Mouse (Mus musculus) midbrain, embryonic 13.5 days (tissue): ENCODE results near the gene Gm7138. TPM values are rescaled to one million over a fixed set of nuclear protein-coding genes. Genes with fewer than 3 reads are reported as not detected.
"Not testable (repeated sequence)": the region's sequence is repeated elsewhere in the genome, so short reads cannot be mapped to it uniquely, and the experiment has no call there.

ENCODE experiments used
- ATAC-seq: fragments of 200-750 bp; cut with Nextera tagmentation; 2 replicates; pipeline ENCODE4 v1.8.0; 2017; ENCODE audit warnings: mild to moderate bottlenecking, moderate TSS enrichment, moderate library complexity
- H3K27ac ChIP-seq: fragments of 300-500 bp; sonication (generic); 2 replicates; pipeline ENCODE4 v1.5.1; 2015; ENCODE audit warnings: inconsistent platforms, mild to moderate bottlenecking, moderate library complexity
- H3K27me3 ChIP-seq: fragments of 300-500 bp; sonication (generic); 2 replicates; pipeline ENCODE4 v1.6.1; 2015; ENCODE audit warnings: mild to moderate bottlenecking, inconsistent platforms
- H3K36me3 ChIP-seq: fragments of 300-500 bp; sonication (generic); 2 replicates; pipeline ENCODE4 v1.6.1; 2015; ENCODE audit warnings: mild to moderate bottlenecking, inconsistent platforms
- H3K4me1 ChIP-seq: fragments of 300-500 bp; sonication (generic); replicated peaks from 2 replicates; pipeline ENCODE4 v1.6.1; 2015; ENCODE audit warnings: inconsistent platforms
- H3K4me2 ChIP-seq: fragments of 300-500 bp; sonication (generic); replicated peaks from 2 replicates; pipeline ENCODE4 v1.6.1; 2015; ENCODE audit warnings: moderate library complexity, mild to moderate bottlenecking, inconsistent platforms
- H3K4me3 ChIP-seq: fragments of 300-500 bp; sonication (generic); replicated peaks from 2 replicates; pipeline ENCODE4 v1.5.1; 2015; ENCODE audit warnings: mild to moderate bottlenecking, inconsistent platforms
- H3K9ac ChIP-seq: fragments of 300-500 bp; sonication (generic); replicated peaks from 2 replicates; pipeline ENCODE4 v1.6.1; 2015; ENCODE audit warnings: mild to moderate bottlenecking, inconsistent platforms
- H3K9me3 ChIP-seq: fragments of 300-500 bp; sonication (generic); 2 replicates; pipeline ENCODE4 v1.6.1; 2016; ENCODE audit warnings: mild to moderate bottlenecking, inconsistent platforms
- WGBS: fragments of 180-500 bp; shearing (Covaris S2); methylation state at CpG from one replicate; pipeline ENCODE4 v1.1.7; 2015; 5-methylcytosine and 5-hydroxymethylcytosine counted together
- polyA plus RNA-seq: library from polyadenylated mRNA; unstranded; fragments of >200 nt; fragmentation: Nextera tagmentation; extraction: Ambion mirVana; gene quantifications from 2 replicates; pipeline ENCODE4 v1.2.1, GENCODE M21; 2015

Gene Gm7138
- polyA plus RNA-seq, 1 experiment from 2014 or later = not detected

GRCm38 (mm10) chr10:77787876-77788275 lies 11.1 kb upstream of the Gm7138 start, which contains the start of gene Gm7137:
TSS of gene Gm7137 (minus strand) at chr10:77788200.
- ATAC-seq, H3K4me2 ChIP-seq, H3K4me3 ChIP-seq, H3K27me3 ChIP-seq, H3K4me1 ChIP-seq, H3K27ac ChIP-seq, H3K36me3 ChIP-seq, H3K9me3 ChIP-seq, H3K9ac ChIP-seq: not testable (repeated sequence)
- 43% methylated on average over 1 of the region's 1 CpGs for WGBS

GRCm38 (mm10) chr10:77783396-77783795 lies 6.7 kb upstream of the Gm7138 start:
- not testable (repeated sequence) for H3K4me2 ChIP-seq, H3K9ac ChIP-seq, H3K27ac ChIP-seq, H3K36me3 ChIP-seq, ATAC-seq, H3K27me3 ChIP-seq, H3K9me3 ChIP-seq, H3K4me1 ChIP-seq, H3K4me3 ChIP-seq
- WGBS = 93% methylated on average over 2 of the region's 3 CpGs

GRCm38 (mm10) chr10:77782442-77782841 lies 5.7 kb upstream of the Gm7138 start, which contains the start of gene Gm3250:
TSS of gene Gm3250 (minus strand) at chr10:77782542.
- H3K36me3 ChIP-seq, H3K9ac ChIP-seq, H3K4me1 ChIP-seq, H3K9me3 ChIP-seq, H3K4me2 ChIP-seq, H3K4me3 ChIP-seq, ATAC-seq, H3K27me3 ChIP-seq, H3K27ac ChIP-seq: not testable (repeated sequence)
- 33% methylated on average over 1 of the region's 1 CpGs for WGBS

- not testable (repeated sequence) for ATAC-seq, H3K27me3 ChIP-seq
These were observed 4.6 kb downstream of the Gm7138 start for GRCm38 (mm10) chr10:77772142-77772541.

GRCm38 (mm10) chr10:77771225-77771624 lies 5.5 kb downstream of the Gm7138 start, which contains the start of gene Gm3238:
TSS of gene Gm3238 (minus strand) at chr10:77771325.
- H3K27me3 ChIP-seq, H3K4me1 ChIP-seq, H3K9me3 ChIP-seq, H3K36me3 ChIP-seq, ATAC-seq, H3K9ac ChIP-seq, H3K27ac ChIP-seq, H3K4me2 ChIP-seq, H3K4me3 ChIP-seq: not testable (repeated sequence)
- WGBS = 70% methylated on average over 1 of the region's 1 CpGs

More at GRCm38 (mm10) chr10:77772142-77772541, 4.6 kb downstream of the Gm7138 start:
- not testable (repeated sequence) for H3K27ac ChIP-seq, H3K9ac ChIP-seq, H3K4me2 ChIP-seq, H3K4me3 ChIP-seq, H3K9me3 ChIP-seq, H3K4me1 ChIP-seq, H3K36me3 ChIP-seq
- 91% methylated on average over 3 of the region's 3 CpGs for WGBS

GRCm38 (mm10) chr10:77769727-77770126 lies 7.0 kb downstream of the Gm7138 start:
- Histone ChIP-seq H3K9ac (no peak overlapping the region), H3K36me3 (no peaks in the 10 kb centered on the region), H3K4me1 (no peaks in the 10 kb centered on the region), H3K27me3 (no peaks in the 10 kb centered on the region), H3K27ac (no peak overlapping the region), H3K9me3 (no peaks in the 10 kb centered on the region), H3K4me3 (no peak overlapping the region), H3K4me2 (no peak overlapping the region)
- no peak for ATAC-seq
- WGBS = 87% methylated on average over 1 of the region's 1 CpGs

GRCm38 (mm10) chr10:77759582-77759981 lies 17.2 kb downstream of the Gm7138 start, which contains the start of gene Gm3233:
TSS of gene Gm3233 (minus strand) at chr10:77759682.
- not testable (repeated sequence) for H3K27me3 ChIP-seq, H3K36me3 ChIP-seq, H3K4me1 ChIP-seq, H3K27ac ChIP-seq, H3K4me2 ChIP-seq, H3K4me3 ChIP-seq, ATAC-seq, H3K9ac ChIP-seq, H3K9me3 ChIP-seq
- WGBS = 70% methylated on average over 1 of the region's 1 CpGs

GRCm38 (mm10) chr10:77753448-77753847 lies 23.3 kb downstream of the Gm7138 start:
- no peak for ATAC-seq
- no peak overlapping the region for H3K27ac ChIP-seq
- no peaks in the 10 kb centered on the region for H3K27me3 ChIP-seq
- 0 out of 2 replicates have a peak, but pooled peaks cover 6% of the 10 kb centered on the region for H3K4me1 ChIP-seq
- no peaks in the 10 kb centered on the region for H3K36me3 ChIP-seq
- no peaks in the 10 kb centered on the region for H3K9me3 ChIP-seq
- no peak overlapping the region for H3K4me2 ChIP-seq
- H3K9ac ChIP-seq = no peak overlapping the region
- no peak overlapping the region for H3K4me3 ChIP-seq

GRCm38 (mm10) chr10:77752312-77752711 lies 24.4 kb downstream of the Gm7138 start:
- not testable (repeated sequence) for H3K27ac ChIP-seq, ATAC-seq, H3K4me3 ChIP-seq, H3K4me2 ChIP-seq, H3K9ac ChIP-seq, H3K36me3 ChIP-seq, H3K9me3 ChIP-seq, H3K27me3 ChIP-seq, H3K4me1 ChIP-seq
- 65% methylated on average over 3 of the region's 3 CpGs for WGBS

- 50% methylated on average over 1 of the region's 1 CpGs for WGBS
These were observed 25.5 kb downstream of the Gm7138 start, which contains the start of gene Gm9736 for GRCm38 (mm10) chr10:77751254-77751653. TSS of gene Gm9736 (minus strand) at chr10:77751354.

GRCm38 (mm10) chr10:77750686-77751085 lies 26.1 kb downstream of the Gm7138 start:
- ATAC-seq, H3K27me3 ChIP-seq, H3K9ac ChIP-seq, H3K4me2 ChIP-seq, H3K36me3 ChIP-seq, H3K4me1 ChIP-seq, H3K4me3 ChIP-seq, H3K9me3 ChIP-seq, H3K27ac ChIP-seq: not testable (repeated sequence)
- WGBS = 85% methylated on average over 1 of the region's 1 CpGs

More at GRCm38 (mm10) chr10:77751254-77751653, 25.5 kb downstream of the Gm7138 start, which contains the start of gene Gm9736:
- H3K9ac ChIP-seq, H3K36me3 ChIP-seq, H3K4me3 ChIP-seq, H3K4me2 ChIP-seq, ATAC-seq, H3K4me1 ChIP-seq, H3K27me3 ChIP-seq, H3K9me3 ChIP-seq: not testable (repeated sequence)
- peak within 1 kb of the TSS; percentile 35; the same call in 1 of the 2 replicates for H3K27ac ChIP-seq

GRCm38 (mm10) chr10:77741924-77742688 lies 34.6 kb downstream of the Gm7138 start, which contains the start of gene Gm18596:
TSS of gene Gm18596 (minus strand) at chr10:77742638.
- not testable (repeated sequence) for H3K4me1 ChIP-seq, H3K36me3 ChIP-seq, H3K27me3 ChIP-seq, ATAC-seq, H3K9ac ChIP-seq, H3K4me2 ChIP-seq, H3K9me3 ChIP-seq, H3K4me3 ChIP-seq
- 51% methylated on average over 5 of the region's 5 CpGs for WGBS
- peak within 1 kb of the TSS; percentile 51; the same call in 1 of the 2 replicates for H3K27ac ChIP-seq
